Mouse (Mus musculus) liver, postnatal 0 days (tissue): Measurements from ENCODE around the gene Ube2c. TPM values are rescaled to one million over a fixed set of nuclear protein-coding genes. Genes with fewer than 3 reads are reported as not detected.
A peak's percentile ranks its signal among the peaks of the same experiment; 100 is the strongest.
"Not testable (repeated sequence)": the region's sequence is repeated elsewhere in the genome, so short reads cannot be mapped to it uniquely, and the experiment has no call there.

Source experiments
- ATAC-seq: fragments of 200-750 bp; cut with Nextera tagmentation; 2 replicates; pipeline ENCODE4 v1.8.0; 2017; ENCODE audit warnings: mild to moderate bottlenecking, moderate library complexity
- DNase-seq: peaks from one replicate; pipeline ENCODE4 v3.0.0-alpha.2; 2016
- H3K27ac ChIP-seq: fragments of 300-500 bp; sonication (generic); 2 replicates; pipeline ENCODE4 v1.5.1; 2014; ENCODE audit warnings: antibody characterized with exemption, moderate library complexity, mild to moderate bottlenecking, low read depth
- H3K27me3 ChIP-seq: fragments of 300-500 bp; sonication (generic); 2 replicates; pipeline ENCODE4 v1.6.1; 2014; ENCODE audit warnings: low read length, control low read depth, mixed read lengths; ENCODE audit not compliant: insufficient read depth
- H3K36me3 ChIP-seq: fragments of 300-500 bp; sonication (generic); replicated peaks from 2 replicates; pipeline ENCODE4 v1.6.1; 2014; ENCODE audit warnings: mild to moderate bottlenecking, control low read depth, low read length, moderate library complexity, mixed read lengths; ENCODE audit not compliant: insufficient read depth
- H3K4me1 ChIP-seq: fragments of 300-500 bp; sonication (generic); 2 replicates; pipeline ENCODE4 v1.6.1; 2014; ENCODE audit warnings: antibody characterized with exemption, mild to moderate bottlenecking, control low read depth; ENCODE audit not compliant: insufficient read depth
- H3K4me2 ChIP-seq: fragments of 300-500 bp; sonication (generic); 2 replicates; pipeline ENCODE4 v1.6.1; 2014; ENCODE audit warnings: low read depth, mild to moderate bottlenecking, low read length, moderate library complexity, mixed read lengths
- H3K4me3 ChIP-seq: fragments of 300-500 bp; sonication (generic); 2 replicates; pipeline ENCODE4 v1.5.1; 2014; ENCODE audit warnings: low read depth, low read length
- H3K9ac ChIP-seq: fragments of 300-500 bp; sonication (generic); replicated peaks from 2 replicates; pipeline ENCODE4 v1.6.1; 2014; ENCODE audit warnings: mild to moderate bottlenecking, moderate library complexity
- H3K9me3 ChIP-seq: fragments of 300-500 bp; sonication (generic); 2 replicates; pipeline ENCODE4 v1.6.1; 2016; ENCODE audit warnings: mild to moderate bottlenecking, control low read depth, low read length, mixed read lengths
- CTCF ChIP-seq: sonication (generic); IDR thresholded peaks from 2 replicates; pipeline ENCODE4 v1.5.1; 2016; ENCODE audit warnings: antibody characterized with exemption, low read depth
- EP300 ChIP-seq: IDR thresholded peaks from 2 replicates; pipeline ENCODE4 v1.6.1; 2016; ENCODE audit warnings: antibody characterized with exemption, low read depth, mild to moderate bottlenecking
- WGBS: fragments of 180-500 bp; shearing (Covaris S2); extraction: QIAGEN DNeasy Blood & Tissue Kit; methylation state at CpG from one replicate; pipeline ENCODE4 v1.1.7; 2014; ENCODE audit not compliant: insufficient replicate concordance; 5-methylcytosine and 5-hydroxymethylcytosine counted together
- polyA plus RNA-seq: library from polyadenylated mRNA; unstranded; fragments of >200 nt; fragmentation: Nextera tagmentation; extraction: Ambion mirVana; gene quantifications from 2 replicates; pipeline ENCODE4 v1.2.1, GENCODE M21; 2015

Gene Ube2c
- polyA plus RNA-seq, 1 experiment from 2014 or later, result 277 TPM

- no peak for TF ChIP-seq EP300
- TF ChIP-seq CTCF, result peak; percentile 97
- WGBS, result 30% methylated on average over 5 of the region's 5 CpGs
- Histone ChIP-seq H3K9me3 (no peaks in the 10 kb centered on the region), H3K9ac (no peak overlapping the region), H3K27ac (no peak overlapping the region), H3K4me2 (no peak overlapping the region), H3K36me3 (peaks cover 60% of the 10 kb centered on the region), H3K4me1 (peaks cover 4% of the 10 kb centered on the region; the same call in 1 of the 2 replicates), H3K4me3 (no peak overlapping the region), H3K27me3 (no peaks in the 10 kb centered on the region)
- DNase-seq (peak; percentile 88), ATAC-seq (peak; percentile 47)
Measured at GRCm38 (mm10) chr2:164794293-164794692, 24.6 kb downstream of the Ube2c start.

- no peaks in the 10 kb centered on the region for H3K9me3 ChIP-seq
- H3K36me3 ChIP-seq, result peaks cover 67% of the 10 kb centered on the region
- no peak overlapping the region for H3K4me3 ChIP-seq
- H3K4me2 ChIP-seq, result no peak overlapping the region
- WGBS, result 87% methylated on average over 4 of the region's 4 CpGs
- H3K4me1 ChIP-seq, result peaks cover 4% of the 10 kb centered on the region; the same call in 1 of the 2 replicates
- no peaks in the 10 kb centered on the region for H3K27me3 ChIP-seq
- ATAC-seq, result no peak
- H3K9ac ChIP-seq, result no peak overlapping the region
- no peak for TF ChIP-seq EP300
- TF ChIP-seq CTCF, result no peak
- DNase-seq, result no peak
- no peak overlapping the region for H3K27ac ChIP-seq
Measured at GRCm38 (mm10) chr2:164795868-164796267, 26.2 kb downstream of the Ube2c start.

GRCm38 (mm10) chr2:164798554-164798953 is 28.9 kb downstream of the Ube2c start:
- WGBS, result 72% methylated on average over 6 of the region's 6 CpGs
- DNase-seq, ATAC-seq, H3K9me3 ChIP-seq, H3K27ac ChIP-seq, H3K4me2 ChIP-seq, H3K4me3 ChIP-seq, H3K9ac ChIP-seq, H3K27me3 ChIP-seq: not testable (repeated sequence)
- peaks cover 13% of the 10 kb centered on the region for H3K4me1 ChIP-seq
- H3K36me3 ChIP-seq, result peaks cover 52% of the 10 kb centered on the region
- peak; percentile 59 for TF ChIP-seq CTCF

- 86% methylated on average over 13 of the region's 13 CpGs for WGBS
- peaks cover 14% of the 10 kb centered on the region for H3K4me1 ChIP-seq
- TF ChIP-seq EP300, result no peak
- TF ChIP-seq CTCF, result no peak
- DNase-seq (no peak), ATAC-seq (no peak)
- no peaks in the 10 kb centered on the region for H3K27me3 ChIP-seq
- H3K4me2 ChIP-seq, result no peak overlapping the region
- H3K27ac ChIP-seq, result no peak overlapping the region
- no peak overlapping the region for H3K9ac ChIP-seq
- no peaks in the 10 kb centered on the region for H3K9me3 ChIP-seq
- no peak overlapping the region for H3K4me3 ChIP-seq
- peaks cover 41% of the 10 kb centered on the region for H3K36me3 ChIP-seq
Measured at GRCm38 (mm10) chr2:164800252-164801004, 30.7 kb downstream of the Ube2c start.

- WGBS, result 73% methylated on average over 16 of the region's 16 CpGs
- DNase-seq, result no peak
- Histone ChIP-seq H3K4me1 (peaks cover 29% of the 10 kb centered on the region), H3K4me3 (peak overlapping the region; percentile 85), H3K4me2 (peak overlapping the region; percentile 77), H3K36me3 (peaks cover 21% of the 10 kb centered on the region), H3K27ac (peak overlapping the region; percentile 93), H3K9ac (peak overlapping the region; percentile 82), H3K27me3 (no peaks in the 10 kb centered on the region), H3K9me3 (no peaks in the 10 kb centered on the region)
- no peak for ATAC-seq
- TF ChIP-seq EP300 (no peak), CTCF (no peak)
Measured at GRCm38 (mm10) chr2:164803201-164803920, 33.7 kb downstream of the Ube2c start.

- H3K36me3 ChIP-seq, result peaks cover 21% of the 10 kb centered on the region
- peaks cover 29% of the 10 kb centered on the region for H3K4me1 ChIP-seq
- no peaks in the 10 kb centered on the region for H3K27me3 ChIP-seq
- H3K9me3 ChIP-seq, result no peaks in the 10 kb centered on the region
- peak overlapping the region; percentile 82 for H3K9ac ChIP-seq
- DNase-seq (no peak), ATAC-seq (no peak)
- 59% methylated on average over 1 of the region's 1 CpGs for WGBS
- H3K4me3 ChIP-seq, result peak overlapping the region; percentile 85
- H3K4me2 ChIP-seq, result peak overlapping the region; percentile 77
- TF ChIP-seq EP300 (no peak), CTCF (no peak)
- H3K27ac ChIP-seq, result peak overlapping the region; percentile 93
Measured at GRCm38 (mm10) chr2:164803921-164804313, 34.2 kb downstream of the Ube2c start.
